Mouse (Mus musculus) natural killer cell, adult 2 months (primary cell): ENCODE results near the gene Ifna6.

ENCODE experiments used
- DNase-seq, 2 experiments: peaks; one replicate each; pipeline ENCODE4 v3.0.0; 2022; ENCODE audit warnings: low spot score in 2 of 2

The Ifna6 gene

DNA sequence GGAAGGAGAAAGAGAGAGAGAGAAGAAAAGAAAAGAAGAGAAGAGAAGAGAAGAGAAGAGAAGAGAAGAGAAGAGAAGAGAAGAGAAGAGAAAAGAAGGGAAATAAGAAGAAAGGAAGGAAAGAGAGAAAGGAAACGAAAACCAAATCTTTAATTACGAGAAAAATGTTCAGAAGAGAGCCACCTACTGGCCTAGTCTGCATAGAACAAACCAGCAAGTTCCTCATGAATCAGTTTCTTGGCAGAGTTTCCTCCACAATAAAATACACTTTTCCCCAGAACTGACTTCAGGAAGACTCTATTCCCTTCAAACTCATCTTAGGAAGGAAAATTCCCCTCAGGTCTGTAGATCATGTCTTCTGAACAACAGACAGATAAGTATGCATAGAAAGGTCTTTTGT is 18.1 kb downstream of the Ifna6 start:
- DNase-seq: no peak

GRCm38 (mm10) chr4:88849698-88850097 is 22.5 kb downstream of the Ifna6 start, which contains the start of gene Ifna1:
Gene Ifna1, plus strand, starts transcription at chr4:88850087.
- no peak for DNase-seq

- DNase-seq: no peak
These were observed 24.0 kb downstream of the Ifna6 start for GRCm38 (mm10) chr4:88851026-88851763.

GRCm38 (mm10) chr4:88859214-88859613 is 32.0 kb downstream of the Ifna6 start:
- DNase-seq: no peak

GRCm38 (mm10) chr4:88863309-88863708 is 36.1 kb downstream of the Ifna6 start:
- no peak for DNase-seq

GRCm38 (mm10) chr4:88864599-88864998 is 37.4 kb downstream of the Ifna6 start:
- DNase-seq: peak; percentile 78 to 79

DNA sequence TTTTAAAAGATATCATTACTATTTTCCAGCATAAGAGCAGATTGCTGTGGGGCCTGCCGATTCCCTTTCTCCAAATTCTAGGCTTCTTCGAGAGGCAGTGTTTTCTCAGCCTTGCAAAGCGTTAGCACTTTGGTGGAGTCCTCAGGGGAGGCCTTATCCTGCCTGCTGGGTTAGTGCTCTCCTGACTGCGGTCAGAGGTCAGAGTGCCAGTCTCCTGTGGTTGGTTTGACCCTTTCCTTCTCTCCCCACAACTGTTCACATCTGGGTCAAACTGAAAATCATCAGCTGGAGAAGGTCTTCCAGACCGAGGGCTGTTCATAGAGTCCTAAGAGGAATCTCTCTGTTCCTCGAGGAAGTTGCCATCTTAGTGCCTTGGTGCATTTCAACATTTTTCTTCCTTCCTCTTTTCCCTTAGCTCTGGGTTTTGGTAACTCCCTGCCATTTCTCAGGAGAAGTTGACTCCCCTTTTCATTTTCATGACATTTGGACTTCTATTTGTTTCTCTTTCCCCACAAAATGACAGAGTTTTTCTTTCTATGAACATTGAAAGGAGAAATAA is 37.9 kb downstream of the Ifna6 start:
- peak; percentile 14 to 30 for DNase-seq

- DNase-seq: peak; percentile 71 to 80
These were observed 40.2 kb downstream of the Ifna6 start for GRCm38 (mm10) chr4:88867366-88867925.

- peak; percentile 61 to 63 for DNase-seq
These were observed 41.0 kb downstream of the Ifna6 start for GRCm38 (mm10) chr4:88867926-88868911.

DNA sequence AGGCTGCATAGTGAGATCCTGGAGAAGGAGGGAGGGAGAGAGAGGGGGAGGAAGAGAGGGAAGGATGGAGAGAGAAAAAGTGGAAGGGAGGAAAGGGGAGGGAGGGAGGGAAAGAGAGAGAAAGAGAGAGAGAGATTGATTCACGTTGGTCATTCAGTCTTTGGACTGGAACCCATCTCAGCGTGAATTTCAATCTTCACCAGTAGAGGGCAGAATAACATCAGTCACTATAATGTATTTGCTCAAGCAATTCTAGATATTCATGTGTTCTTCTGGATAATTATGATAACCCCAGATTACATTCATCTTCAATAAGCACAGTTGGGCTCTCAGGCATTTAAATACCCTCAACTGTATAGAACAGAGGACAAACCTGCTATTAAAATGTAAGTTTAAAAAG is 45.5 kb downstream of the Ifna6 start:
- peak in 1 of 2 experiments; percentile 17 for DNase-seq

DNA sequence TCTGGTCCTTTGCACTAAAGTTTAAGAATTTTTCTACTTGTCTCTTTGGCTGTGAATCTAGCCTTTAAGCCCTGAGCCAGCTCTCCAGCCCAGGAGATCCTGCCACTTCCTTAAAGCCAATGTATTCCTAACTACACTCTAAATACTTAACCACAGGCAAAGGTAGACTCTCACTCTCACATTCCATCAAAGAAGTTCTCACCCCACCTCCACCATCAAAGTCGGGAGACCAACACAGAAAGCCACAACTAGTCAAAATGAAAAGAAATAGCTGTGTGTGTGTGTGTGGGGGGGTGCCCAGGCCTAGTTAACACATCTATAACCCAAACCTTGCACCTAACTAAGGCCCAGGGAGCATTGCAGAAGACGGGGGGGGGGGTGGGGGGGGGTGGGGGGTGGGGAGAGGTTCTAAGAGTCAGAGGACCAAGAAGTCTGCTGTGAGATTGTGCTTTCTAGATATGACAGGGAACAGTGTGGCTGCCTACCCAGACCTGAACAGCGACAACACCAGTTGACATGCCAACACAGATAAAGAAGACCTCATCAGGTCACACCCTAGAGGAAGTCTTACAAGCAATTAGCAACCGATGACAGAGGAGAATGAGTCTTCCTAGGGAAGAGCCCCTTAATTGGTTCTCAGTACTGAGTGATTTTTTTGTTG is 48.3 kb downstream of the Ifna6 start:
- no peak for DNase-seq

- no peak for DNase-seq
These were observed 49.3 kb downstream of the Ifna6 start for GRCm38 (mm10) chr4:88876520-88876919.
